Mouse (Mus musculus): ENCODE measurements at regions not wholly inside any gene's neighbourhood (a gene's known extent, or its start where the extent isn't known, plus 50 kb on each side); places are given as distances from the start of the nearest gene placed in this dataset.

GRCm38 (mm10) chr9:47242051-47242450 lies 243.5 kb downstream of the Gm4791 start:
- TF ChIP-seq CTCF (IDR thresholded peaks at IDR 0.05; ENCODE audit: control insufficient read depth, insufficient read depth, insufficient read length) (no peak), MYOD1 (IDR thresholded peaks at IDR 0.05; ENCODE audit: control insufficient read depth, insufficient read length, low read depth) (no peak), MAX (IDR thresholded peaks at IDR 0.05) (no peak)
